Mouse (Mus musculus): ENCODE data around the gene Ddx23. TPM values are rescaled to one million over a fixed set of nuclear protein-coding genes. Genes with fewer than 3 reads are reported as not detected.

The Ddx23 gene
- polyA plus RNA-seq, 1 experiment from 2014 or later = 24.8 TPM

- no peak overlapping the region for H3K9ac ChIP-seq (ENCODE audit: low read length)
- 58% methylated on average over 5 of the region's 5 CpGs for WGBS
- H3K4me2 ChIP-seq (ENCODE audit: low read depth, severe bottlenecking) = no peak overlapping the region
- ATAC-seq (ENCODE audit: insufficient number of reproducible peaks, low FRiP score, low TSS enrichment, low read depth) = no peak
- H3K27me3 ChIP-seq (ENCODE audit: control insufficient read depth, insufficient read depth, low read length) = no peaks in the 10 kb centered on the region
- DNase-seq (ENCODE audit: low spot score) = no peak
- no peaks in the 10 kb centered on the region for H3K9me3 ChIP-seq (ENCODE audit: control insufficient read depth, low read length)
- H3K27ac ChIP-seq (replicated peaks; ENCODE audit: low read depth, low read length) = no peak overlapping the region
- peaks cover 2% of the 10 kb centered on the region for H3K4me1 ChIP-seq (ENCODE audit: control insufficient read depth, insufficient read depth, low read length)
- H3K4me3 ChIP-seq (ENCODE audit: low read depth, low read length) = no peak overlapping the region
- no peaks in the 10 kb centered on the region for H3K36me3 ChIP-seq (ENCODE audit: control insufficient read depth, insufficient read depth, low read length)
Measured at GRCm38 (mm10) chr15:98623361-98623821, 39.3 kb downstream of the Ddx23 start.

- WGBS = 21% methylated on average over 6 of the region's 6 CpGs
- Histone ChIP-seq H3K4me3 (ENCODE audit: low read depth, low read length) (no peak overlapping the region), H3K27me3 (ENCODE audit: control insufficient read depth, insufficient read depth, low read length) (no peaks in the 10 kb centered on the region), H3K36me3 (ENCODE audit: control insufficient read depth, insufficient read depth, low read length) (no peaks in the 10 kb centered on the region), H3K9ac (ENCODE audit: low read length) (no peak overlapping the region), H3K27ac (replicated peaks; ENCODE audit: low read depth, low read length) (no peak overlapping the region), H3K4me2 (ENCODE audit: low read depth, severe bottlenecking) (no peak overlapping the region), H3K4me1 (ENCODE audit: control insufficient read depth, insufficient read depth, low read length) (no peaks in the 10 kb centered on the region; the same call in 1 of the 2 replicates), H3K9me3 (ENCODE audit: control insufficient read depth, low read length) (no peaks in the 10 kb centered on the region)
- DNase-seq (ENCODE audit: low spot score) (no peak), ATAC-seq (ENCODE audit: insufficient number of reproducible peaks, low FRiP score, low TSS enrichment, low read depth) (no peak)
Measured at GRCm38 (mm10) chr15:98622721-98623120, 40.0 kb downstream of the Ddx23 start.

- 4% methylated on average over 7 of the region's 7 CpGs for WGBS
- Histone ChIP-seq H3K27ac (replicated peaks; ENCODE audit: low read depth, low read length) (no peak overlapping the region), H3K4me1 (ENCODE audit: control insufficient read depth, insufficient read depth, low read length) (no peaks in the 10 kb centered on the region; the same call in 1 of the 2 replicates), H3K27me3 (ENCODE audit: control insufficient read depth, insufficient read depth, low read length) (no peaks in the 10 kb centered on the region), H3K9me3 (ENCODE audit: control insufficient read depth, low read length) (no peaks in the 10 kb centered on the region), H3K4me3 (ENCODE audit: low read depth, low read length) (no peak overlapping the region), H3K4me2 (ENCODE audit: low read depth, severe bottlenecking) (no peak overlapping the region), H3K36me3 (ENCODE audit: control insufficient read depth, insufficient read depth, low read length) (no peaks in the 10 kb centered on the region), H3K9ac (ENCODE audit: low read length) (no peak overlapping the region)
- DNase-seq (ENCODE audit: low spot score) (no peak), ATAC-seq (ENCODE audit: insufficient number of reproducible peaks, low FRiP score, low TSS enrichment, low read depth) (no peak)
Measured at GRCm38 (mm10) chr15:98622199-98622598, 40.5 kb downstream of the Ddx23 start.

- peaks cover 15% of the 10 kb centered on the region for H3K4me1 ChIP-seq (ENCODE audit: control insufficient read depth, insufficient read depth, low read length)
- H3K4me2 ChIP-seq (ENCODE audit: low read depth, severe bottlenecking) = peak overlapping the region; percentile 5; the same call in 1 of the 2 replicates
- ATAC-seq (ENCODE audit: insufficient number of reproducible peaks, low FRiP score, low TSS enrichment, low read depth) = peak; percentile 56
- H3K27ac ChIP-seq (replicated peaks; ENCODE audit: low read depth, low read length) = no peak overlapping the region
- no peak overlapping the region for H3K9ac ChIP-seq (ENCODE audit: low read length)
- WGBS = 2% methylated on average over 12 of the region's 12 CpGs
- H3K4me3 ChIP-seq (ENCODE audit: low read depth, low read length) = no peak overlapping the region
- H3K27me3 ChIP-seq (ENCODE audit: control insufficient read depth, insufficient read depth, low read length) = no peaks in the 10 kb centered on the region
- DNase-seq (ENCODE audit: low spot score) = peak; percentile 96
- H3K36me3 ChIP-seq (ENCODE audit: control insufficient read depth, insufficient read depth, low read length) = no peaks in the 10 kb centered on the region
- H3K9me3 ChIP-seq (ENCODE audit: control insufficient read depth, low read length) = no peaks in the 10 kb centered on the region
Measured at GRCm38 (mm10) chr15:98617176-98617537, 45.5 kb downstream of the Ddx23 start.

GRCm38 (mm10) chr15:98616362-98617175 is 46.1 kb downstream of the Ddx23 start:
- no peaks in the 10 kb centered on the region for H3K27me3 ChIP-seq (ENCODE audit: control insufficient read depth, insufficient read depth, low read length)
- peak overlapping the region; percentile 5; the same call in 1 of the 2 replicates for H3K4me2 ChIP-seq (ENCODE audit: low read depth, severe bottlenecking)
- no peak overlapping the region for H3K27ac ChIP-seq (replicated peaks; ENCODE audit: low read depth, low read length)
- H3K9me3 ChIP-seq (ENCODE audit: control insufficient read depth, low read length) = no peaks in the 10 kb centered on the region
- H3K9ac ChIP-seq (ENCODE audit: low read length) = 0 out of 2 replicates have a peak overlapping the region, but pooled peaks have one; percentile 2
- H3K4me3 ChIP-seq (ENCODE audit: low read depth, low read length) = no peak overlapping the region
- peak; percentile 32; the same call in 1 of the 2 replicates for ATAC-seq (ENCODE audit: insufficient number of reproducible peaks, low FRiP score, low TSS enrichment, low read depth)
- no peaks in the 10 kb centered on the region for H3K36me3 ChIP-seq (ENCODE audit: control insufficient read depth, insufficient read depth, low read length)
- 27% methylated on average over 20 of the region's 20 CpGs for WGBS
- DNase-seq (ENCODE audit: low spot score) = peak; percentile 56
- H3K4me1 ChIP-seq (ENCODE audit: control insufficient read depth, insufficient read depth, low read length) = peaks cover 15% of the 10 kb centered on the region

- ATAC-seq (ENCODE audit: insufficient number of reproducible peaks, low FRiP score, low TSS enrichment, low read depth) (no peak), DNase-seq (ENCODE audit: low spot score) (no peak)
- no peak overlapping the region for H3K9ac ChIP-seq (ENCODE audit: low read length)
- no peaks in the 10 kb centered on the region for H3K36me3 ChIP-seq (ENCODE audit: control insufficient read depth, insufficient read depth, low read length)
- 71% methylated on average over 6 of the region's 6 CpGs for WGBS
- no peaks in the 10 kb centered on the region for H3K9me3 ChIP-seq (ENCODE audit: control insufficient read depth, low read length)
- H3K27me3 ChIP-seq (ENCODE audit: control insufficient read depth, insufficient read depth, low read length) = no peaks in the 10 kb centered on the region
- peaks cover 15% of the 10 kb centered on the region for H3K4me1 ChIP-seq (ENCODE audit: control insufficient read depth, insufficient read depth, low read length)
- H3K27ac ChIP-seq (replicated peaks; ENCODE audit: low read depth, low read length) = no peak overlapping the region
- no peak overlapping the region for H3K4me3 ChIP-seq (ENCODE audit: low read depth, low read length)
- H3K4me2 ChIP-seq (ENCODE audit: low read depth, severe bottlenecking) = no peak overlapping the region
Measured at GRCm38 (mm10) chr15:98615751-98616150, 46.9 kb downstream of the Ddx23 start.

- Histone ChIP-seq H3K9me3 (ENCODE audit: control insufficient read depth, low read length) (no peaks in the 10 kb centered on the region), H3K4me2 (ENCODE audit: low read depth, severe bottlenecking) (no peak overlapping the region), H3K27ac (replicated peaks; ENCODE audit: low read depth, low read length) (peak overlapping the region; percentile 5; the same call in 1 of the 2 replicates), H3K27me3 (ENCODE audit: control insufficient read depth, insufficient read depth, low read length) (no peaks in the 10 kb centered on the region), H3K9ac (ENCODE audit: low read length) (no peak overlapping the region), H3K36me3 (ENCODE audit: control insufficient read depth, insufficient read depth, low read length) (no peaks in the 10 kb centered on the region), H3K4me3 (ENCODE audit: low read depth, low read length) (no peak overlapping the region), H3K4me1 (ENCODE audit: control insufficient read depth, insufficient read depth, low read length) (peaks cover 15% of the 10 kb centered on the region)
- DNase-seq (ENCODE audit: low spot score) (no peak), ATAC-seq (ENCODE audit: insufficient number of reproducible peaks, low FRiP score, low TSS enrichment, low read depth) (no peak)
- 39% methylated on average over 6 of the region's 6 CpGs for WGBS
Measured at GRCm38 (mm10) chr15:98614971-98615370, 47.7 kb downstream of the Ddx23 start.

GRCm38 (mm10) chr15:98614551-98614950 is 48.1 kb downstream of the Ddx23 start:
- Histone ChIP-seq H3K4me2 (ENCODE audit: low read depth, severe bottlenecking) (no peak overlapping the region), H3K9me3 (ENCODE audit: control insufficient read depth, low read length) (no peaks in the 10 kb centered on the region), H3K36me3 (ENCODE audit: control insufficient read depth, insufficient read depth, low read length) (no peaks in the 10 kb centered on the region), H3K9ac (ENCODE audit: low read length) (no peak overlapping the region), H3K4me1 (ENCODE audit: control insufficient read depth, insufficient read depth, low read length) (peaks cover 15% of the 10 kb centered on the region), H3K4me3 (ENCODE audit: low read depth, low read length) (no peak overlapping the region), H3K27me3 (ENCODE audit: control insufficient read depth, insufficient read depth, low read length) (no peaks in the 10 kb centered on the region), H3K27ac (replicated peaks; ENCODE audit: low read depth, low read length) (peak overlapping the region; percentile 5; the same call in 1 of the 2 replicates)
- no peak for DNase-seq (ENCODE audit: low spot score)
- 64% methylated on average over 9 of the region's 9 CpGs for WGBS
- ATAC-seq (ENCODE audit: insufficient number of reproducible peaks, low FRiP score, low TSS enrichment, low read depth) = no peak
